Mouse (Mus musculus) hindbrain, embryonic 13.5 days (tissue): ENCODE measurements around the gene Unc5cl. TPM values are rescaled to one million over a fixed set of nuclear protein-coding genes. Genes with fewer than 3 reads are reported as not detected.
"Not testable (repeated sequence)": the region's sequence is repeated elsewhere in the genome, so short reads cannot be mapped to it uniquely, and the experiment has no call there.

ENCODE experiments used
- ATAC-seq: fragments of 200-750 bp; cut with Nextera tagmentation; 2 replicates; pipeline ENCODE4 v1.8.0; 2017; ENCODE audit warnings: moderate TSS enrichment; ENCODE audit not compliant: low FRiP score
- H3K27ac ChIP-seq: fragments of 300-500 bp; sonication (generic); 2 replicates; pipeline ENCODE4 v1.5.1; 2015; ENCODE audit warnings: inconsistent platforms, mild to moderate bottlenecking, moderate library complexity
- H3K27me3 ChIP-seq: fragments of 300-500 bp; sonication (generic); 2 replicates; pipeline ENCODE4 v1.6.1; 2015; ENCODE audit warnings: mild to moderate bottlenecking, inconsistent platforms
- H3K36me3 ChIP-seq: fragments of 300-500 bp; sonication (generic); 2 replicates; pipeline ENCODE4 v1.6.1; 2015; ENCODE audit warnings: mild to moderate bottlenecking, inconsistent platforms
- H3K4me1 ChIP-seq: fragments of 300-500 bp; sonication (generic); replicated peaks from 2 replicates; pipeline ENCODE4 v1.6.1; 2015; ENCODE audit warnings: inconsistent platforms
- H3K4me2 ChIP-seq: fragments of 300-500 bp; sonication (generic); 2 replicates; pipeline ENCODE4 v1.6.1; 2015; ENCODE audit warnings: inconsistent platforms, mild to moderate bottlenecking, moderate library complexity
- H3K4me3 ChIP-seq: fragments of 300-500 bp; sonication (generic); 2 replicates; pipeline ENCODE4 v1.5.1; 2015; ENCODE audit warnings: mild to moderate bottlenecking, inconsistent platforms
- H3K9ac ChIP-seq: fragments of 300-500 bp; sonication (generic); 2 replicates; pipeline ENCODE4 v1.6.1; 2015; ENCODE audit warnings: mild to moderate bottlenecking, inconsistent platforms
- H3K9me3 ChIP-seq: fragments of 300-500 bp; sonication (generic); 2 replicates; pipeline ENCODE4 v1.6.1; 2016; ENCODE audit warnings: inconsistent platforms
- WGBS: fragments of 180-500 bp; shearing (Covaris S2); methylation state at CpG from one replicate; pipeline ENCODE4 v1.1.7; 2015; 5-methylcytosine and 5-hydroxymethylcytosine counted together
- polyA plus RNA-seq: library from polyadenylated mRNA; unstranded; fragments of >200 nt; fragmentation: Nextera tagmentation; extraction: Ambion mirVana; gene quantifications from 2 replicates; pipeline ENCODE4 v1.2.1, GENCODE M21; 2015

The Unc5cl gene
- polyA plus RNA-seq, 1 experiment from 2014 or later: 0.26 TPM

- Histone ChIP-seq H3K4me2 (no peak overlapping the region), H3K4me3 (no peak overlapping the region)
- no peak for ATAC-seq
Observed at GRCm38 (mm10) chr17:48457971-48458653, 3.4 kb downstream of the Unc5cl start.

DNA sequence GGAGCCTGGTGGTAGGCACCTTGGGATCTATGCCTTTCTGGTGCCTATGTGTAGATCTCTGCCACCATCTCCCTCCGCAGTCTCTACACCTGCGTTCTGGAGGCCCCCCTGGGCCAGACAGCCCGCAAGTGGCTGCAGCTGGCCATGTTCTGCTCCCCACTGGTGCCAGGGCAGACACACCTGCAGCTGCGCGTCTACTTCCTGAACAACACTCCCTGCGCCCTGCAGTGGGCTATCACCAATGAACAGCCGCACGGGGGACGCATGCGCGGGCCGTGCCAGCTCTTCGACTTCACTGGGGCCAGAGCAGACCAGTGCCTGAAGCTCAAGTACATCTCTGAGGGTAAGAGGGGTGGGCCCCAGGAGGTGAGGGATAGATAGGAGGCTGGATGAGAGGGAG is 7.4 kb downstream of the Unc5cl start:
- Histone ChIP-seq H3K4me2 (no peak overlapping the region), H3K4me3 (no peak overlapping the region), H3K4me1 (no peaks in the 10 kb centered on the region), H3K27me3 (peaks cover 7% of the 10 kb centered on the region; the same call in 1 of the 2 replicates), H3K27ac (no peak overlapping the region), H3K9me3 (no peaks in the 10 kb centered on the region), H3K9ac (no peak overlapping the region), H3K36me3 (no peaks in the 10 kb centered on the region)
- 97% methylated on average over 13 of the region's 13 CpGs for WGBS
- ATAC-seq: no peak

More at GRCm38 (mm10) chr17:48457971-48458653, 3.4 kb downstream of the Unc5cl start:
- no peaks in the 10 kb centered on the region for H3K36me3 ChIP-seq
- H3K9ac ChIP-seq: no peak overlapping the region
- H3K27ac ChIP-seq: no peak overlapping the region
- WGBS: 88% methylated on average over 13 of the region's 13 CpGs
- no peaks in the 10 kb centered on the region for H3K9me3 ChIP-seq
- H3K4me1 ChIP-seq: no peaks in the 10 kb centered on the region
- H3K27me3 ChIP-seq: no peaks in the 10 kb centered on the region

GRCm38 (mm10) chr17:48463391-48463790 is 8.7 kb downstream of the Unc5cl start:
- Histone ChIP-seq H3K36me3 (no peaks in the 10 kb centered on the region), H3K4me2 (no peak overlapping the region), H3K27me3 (peaks cover 11% of the 10 kb centered on the region; the same call in 1 of the 2 replicates), H3K9ac (no peak overlapping the region), H3K27ac (no peak overlapping the region), H3K4me1 (0 out of 2 replicates have a peak, but pooled peaks cover 5% of the 10 kb centered on the region), H3K4me3 (no peak overlapping the region), H3K9me3 (no peaks in the 10 kb centered on the region)
- ATAC-seq: no peak
- WGBS: 93% methylated on average over 4 of the region's 4 CpGs

GRCm38 (mm10) chr17:48466769-48467394 is 12.2 kb downstream of the Unc5cl start:
- H3K9ac ChIP-seq: no peak overlapping the region
- H3K27ac ChIP-seq: no peak overlapping the region
- H3K4me2 ChIP-seq: peak overlapping the region; percentile 44
- ATAC-seq: peak; percentile 44; the same call in 1 of the 2 replicates
- WGBS: 50% methylated on average over 22 of the region's 22 CpGs
- peaks cover 11% of the 10 kb centered on the region; the same call in 1 of the 2 replicates for H3K27me3 ChIP-seq
- H3K36me3 ChIP-seq: no peaks in the 10 kb centered on the region
- 0 out of 2 replicates have a peak, but pooled peaks cover 5% of the 10 kb centered on the region for H3K4me1 ChIP-seq
- no peaks in the 10 kb centered on the region for H3K9me3 ChIP-seq
- peak overlapping the region; percentile 21 for H3K4me3 ChIP-seq

DNA sequence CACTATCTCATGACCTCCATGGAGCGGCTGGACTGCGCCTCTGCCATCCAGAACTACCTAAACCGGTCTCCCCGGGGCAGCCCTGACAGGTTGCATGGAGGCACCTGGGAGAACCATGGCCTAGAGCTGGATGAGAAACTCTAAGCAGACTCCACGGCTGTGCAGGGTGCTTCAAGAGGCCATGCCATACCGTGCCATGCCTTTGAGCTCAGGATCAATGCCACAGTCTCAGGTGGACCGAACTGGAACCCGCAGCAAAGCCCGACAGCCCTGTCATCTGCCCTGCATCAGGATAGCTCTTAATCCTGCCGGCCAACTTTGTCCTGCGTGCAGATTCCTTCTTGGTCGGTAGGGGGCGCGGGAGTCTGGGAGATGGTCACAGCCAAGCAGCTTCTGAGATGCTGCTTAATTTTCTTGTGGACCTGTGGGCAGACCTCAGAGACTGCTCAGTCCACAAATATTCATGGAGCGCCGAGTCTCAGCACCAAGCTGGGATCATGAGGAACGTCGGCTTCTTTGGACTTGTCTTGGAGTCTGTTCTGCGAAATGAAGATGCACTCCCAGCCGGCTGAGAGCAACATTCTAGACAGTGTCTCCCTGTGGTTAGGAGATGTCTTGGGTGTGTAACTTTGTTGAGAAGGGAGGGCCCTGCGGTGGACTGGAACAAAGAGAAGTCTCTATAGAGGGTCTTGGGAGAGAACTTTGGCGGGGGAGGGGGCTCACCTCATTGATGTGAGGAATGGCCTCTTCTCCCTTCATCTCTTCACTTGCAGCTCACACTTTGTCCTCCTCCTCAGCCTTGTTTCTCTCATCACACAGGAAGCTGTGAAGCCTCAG is 12.9 kb downstream of the Unc5cl start:
- Histone ChIP-seq H3K36me3 (no peaks in the 10 kb centered on the region), H3K4me3 (peak overlapping the region; percentile 21), H3K4me2 (peak overlapping the region; percentile 44), H3K27me3 (peaks cover 11% of the 10 kb centered on the region; the same call in 1 of the 2 replicates), H3K9ac (no peak overlapping the region), H3K9me3 (no peaks in the 10 kb centered on the region), H3K4me1 (0 out of 2 replicates have a peak, but pooled peaks cover 5% of the 10 kb centered on the region), H3K27ac (no peak overlapping the region)
- peak; percentile 93 for ATAC-seq
- 10% methylated on average over 22 of the region's 22 CpGs for WGBS

GRCm38 (mm10) chr17:48474282-48474681 is 19.6 kb downstream of the Unc5cl start:
- H3K4me2 ChIP-seq, H3K27ac ChIP-seq, H3K9me3 ChIP-seq, H3K36me3 ChIP-seq, H3K27me3 ChIP-seq, H3K4me3 ChIP-seq, H3K4me1 ChIP-seq, H3K9ac ChIP-seq, ATAC-seq: not testable (repeated sequence)
- WGBS: 84% methylated on average over 6 of the region's 6 CpGs

DNA sequence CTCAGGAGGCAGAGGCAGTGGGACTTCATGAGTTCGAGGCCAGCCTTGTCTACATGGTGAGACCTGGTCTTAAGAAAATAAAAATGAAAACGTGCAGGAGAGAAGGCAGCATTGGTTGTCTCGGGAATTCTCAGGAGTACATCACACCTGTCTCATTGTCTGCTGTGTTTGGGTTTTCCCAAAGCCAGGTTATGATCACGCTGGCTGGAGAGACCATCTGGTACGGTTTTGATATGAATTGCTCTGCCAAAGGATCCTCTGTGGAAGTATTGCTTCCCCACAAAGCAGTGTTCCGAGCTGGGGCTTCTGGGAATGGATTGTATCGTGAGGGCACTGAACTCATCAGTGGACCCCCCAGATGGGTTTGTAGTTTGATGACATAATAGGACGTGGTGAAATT is 20.7 kb downstream of the Unc5cl start:
- no peak for ATAC-seq
- Histone ChIP-seq H3K4me3 (no peak overlapping the region), H3K27ac (no peak overlapping the region), H3K4me2 (no peak overlapping the region), H3K9me3 (no peaks in the 10 kb centered on the region), H3K9ac (no peak overlapping the region), H3K4me1 (no peaks in the 10 kb centered on the region), H3K27me3 (no peaks in the 10 kb centered on the region), H3K36me3 (no peaks in the 10 kb centered on the region)
- 82% methylated on average over 8 of the region's 8 CpGs for WGBS

- no peak overlapping the region for H3K4me2 ChIP-seq
- H3K36me3 ChIP-seq: no peaks in the 10 kb centered on the region
- no peak overlapping the region for H3K4me3 ChIP-seq
- H3K27me3 ChIP-seq: no peaks in the 10 kb centered on the region
- no peak overlapping the region for H3K9ac ChIP-seq
- 90% methylated on average over 10 of the region's 10 CpGs for WGBS
- no peaks in the 10 kb centered on the region for H3K4me1 ChIP-seq
- no peak overlapping the region for H3K27ac ChIP-seq
- no peaks in the 10 kb centered on the region for H3K9me3 ChIP-seq
- ATAC-seq: no peak
Observed at GRCm38 (mm10) chr17:48479952-48480351, 25.3 kb downstream of the Unc5cl start.

DNA sequence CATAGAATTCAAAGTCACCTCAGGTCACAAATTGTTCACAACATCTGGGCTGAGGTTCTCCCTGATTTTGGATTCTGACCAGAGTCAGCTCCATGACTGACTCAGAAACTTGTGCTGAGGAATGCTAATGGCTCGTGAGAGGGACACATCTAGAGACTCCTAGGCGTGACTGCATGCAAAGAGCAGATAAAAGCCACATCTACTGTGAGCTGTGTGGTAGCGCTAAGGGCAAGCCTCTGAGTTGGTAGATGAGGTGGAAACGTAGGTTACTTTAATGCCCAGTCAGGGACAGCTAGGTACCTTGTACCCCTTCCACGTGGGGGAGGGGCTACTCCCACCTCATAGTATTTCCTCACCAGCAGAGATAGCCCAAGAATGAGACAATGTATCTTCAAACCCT is 29.1 kb downstream of the Unc5cl start:
- 87% methylated on average over 5 of the region's 5 CpGs for WGBS
- H3K9me3 ChIP-seq: no peaks in the 10 kb centered on the region
- no peak overlapping the region for H3K4me3 ChIP-seq
- no peaks in the 10 kb centered on the region for H3K4me1 ChIP-seq
- no peaks in the 10 kb centered on the region for H3K36me3 ChIP-seq
- H3K27ac ChIP-seq: no peak overlapping the region
- H3K27me3 ChIP-seq: no peaks in the 10 kb centered on the region
- no peak for ATAC-seq
- H3K4me2 ChIP-seq: no peak overlapping the region
- H3K9ac ChIP-seq: no peak overlapping the region

DNA sequence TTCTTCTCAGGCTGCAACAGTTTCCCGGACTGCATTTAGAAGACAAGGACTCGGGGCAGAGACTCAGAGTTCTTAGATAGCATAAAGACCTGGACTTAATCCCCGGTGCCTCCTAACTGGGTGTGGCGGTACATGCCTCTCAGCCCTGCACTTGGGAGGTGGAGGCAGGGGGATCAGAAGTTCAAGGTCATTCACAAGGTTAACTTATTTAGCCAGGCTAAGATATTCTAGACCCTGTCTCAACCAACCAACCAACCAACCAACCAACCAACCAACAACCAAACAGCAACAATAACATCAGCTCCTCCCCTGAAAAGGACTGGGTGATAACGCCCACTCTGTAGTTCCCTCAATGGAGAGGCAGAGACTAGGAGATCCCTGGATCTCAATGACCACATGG is 29.5 kb downstream of the Unc5cl start:
- no peaks in the 10 kb centered on the region for H3K9me3 ChIP-seq
- H3K4me2 ChIP-seq: no peak overlapping the region
- H3K27me3 ChIP-seq: no peaks in the 10 kb centered on the region
- no peak overlapping the region for H3K27ac ChIP-seq
- H3K9ac ChIP-seq: no peak overlapping the region
- H3K4me1 ChIP-seq: no peaks in the 10 kb centered on the region
- no peak overlapping the region for H3K4me3 ChIP-seq
- 95% methylated on average over 5 of the region's 5 CpGs for WGBS
- no peaks in the 10 kb centered on the region for H3K36me3 ChIP-seq
- ATAC-seq: no peak

- WGBS: 91% methylated on average over 3 of the region's 3 CpGs
- ATAC-seq: no peak
Observed at GRCm38 (mm10) chr17:48489466-48489865, 34.8 kb downstream of the Unc5cl start.

DNA sequence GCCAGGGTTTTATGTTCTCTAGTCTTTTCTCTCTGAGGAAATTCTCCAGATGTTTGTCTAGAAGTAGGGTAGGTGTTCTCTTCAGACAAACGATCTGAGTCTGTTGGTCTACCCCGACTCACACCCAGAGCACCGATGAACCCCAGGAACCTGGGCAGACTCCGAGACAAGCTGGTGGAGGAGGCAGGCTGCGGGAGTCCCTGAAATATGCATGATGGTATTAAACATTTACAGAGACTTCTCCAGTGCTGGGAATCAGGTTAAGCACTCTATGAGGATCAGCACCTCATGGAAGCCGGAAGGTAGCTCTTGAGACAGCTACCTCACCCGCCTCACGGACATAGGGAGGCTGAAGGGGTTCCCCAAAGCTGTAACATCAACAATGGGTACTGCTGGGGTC is 37.9 kb downstream of the Unc5cl start:
- 94% methylated on average over 8 of the region's 8 CpGs for WGBS
- no peak for ATAC-seq
- Histone ChIP-seq H3K36me3 (no peaks in the 10 kb centered on the region), H3K27ac (no peak overlapping the region), H3K9me3 (no peaks in the 10 kb centered on the region), H3K4me1 (no peaks in the 10 kb centered on the region), H3K4me2 (no peak overlapping the region), H3K9ac (no peak overlapping the region), H3K27me3 (no peaks in the 10 kb centered on the region), H3K4me3 (no peak overlapping the region)

More at GRCm38 (mm10) chr17:48489466-48489865, 34.8 kb downstream of the Unc5cl start:
- Histone ChIP-seq H3K4me1 (no peaks in the 10 kb centered on the region), H3K4me2 (no peak overlapping the region), H3K27me3 (no peaks in the 10 kb centered on the region), H3K9ac (no peak overlapping the region), H3K9me3 (no peaks in the 10 kb centered on the region), H3K27ac (no peak overlapping the region), H3K36me3 (no peaks in the 10 kb centered on the region), H3K4me3 (no peak overlapping the region)
